Mouse (Mus musculus) kidney, embryonic 14.5 days (tissue): Measurements from ENCODE around the gene Arid2. TPM values are rescaled to one million over a fixed set of nuclear protein-coding genes. Genes with fewer than 3 reads are reported as not detected.

ENCODE experiments used
- ATAC-seq: fragments of 200-750 bp; cut with Nextera tagmentation; 2 replicates; pipeline ENCODE4 v1.8.0; 2017; ENCODE audit warnings: moderate number of reproducible peaks, mild to moderate bottlenecking, moderate TSS enrichment, moderate library complexity; ENCODE audit not compliant: low FRiP score, low TSS enrichment
- H3K27ac ChIP-seq: fragments of 300-500 bp; sonication (generic); 2 replicates; pipeline ENCODE4 v1.5.1; 2014; ENCODE audit warnings: low read depth, mild to moderate bottlenecking, low read length, moderate library complexity, mixed read lengths
- H3K27me3 ChIP-seq: fragments of 300-500 bp; sonication (generic); 2 replicates; pipeline ENCODE4 v1.6.1; 2014; ENCODE audit warnings: mild to moderate bottlenecking, low read length; ENCODE audit not compliant: control insufficient read depth, insufficient read depth
- H3K36me3 ChIP-seq: fragments of 300-500 bp; sonication (generic); 2 replicates; pipeline ENCODE4 v1.6.1; 2014; ENCODE audit warnings: low read length, mixed read lengths; ENCODE audit not compliant: control insufficient read depth, insufficient read depth
- H3K4me1 ChIP-seq: fragments of 300-500 bp; sonication (generic); 2 replicates; pipeline ENCODE4 v1.6.1; 2014; ENCODE audit warnings: low read length, mixed read lengths; ENCODE audit not compliant: control insufficient read depth, insufficient read depth
- H3K4me2 ChIP-seq: fragments of 300-500 bp; sonication (generic); replicated peaks from 2 replicates; pipeline ENCODE4 v1.6.1; 2014; ENCODE audit warnings: low read depth, mild to moderate bottlenecking, low read length
- H3K4me3 ChIP-seq: fragments of 300-500 bp; sonication (generic); 2 replicates; pipeline ENCODE4 v1.5.1; 2014; ENCODE audit warnings: mild to moderate bottlenecking, low read length
- H3K9ac ChIP-seq: fragments of 300-500 bp; sonication (generic); 2 replicates; pipeline ENCODE4 v1.6.1; 2014; ENCODE audit warnings: low read depth, mild to moderate bottlenecking, low read length, moderate library complexity
- H3K9me3 ChIP-seq: fragments of 300-500 bp; sonication (generic); 2 replicates; pipeline ENCODE4 v1.6.1; 2016; ENCODE audit warnings: low read length; ENCODE audit not compliant: control insufficient read depth
- WGBS: fragments of 180-500 bp; shearing (Covaris S2); extraction: QIAGEN DNeasy Blood & Tissue Kit; methylation state at CpG from one replicate; pipeline ENCODE4 v1.1.7; 2014; 5-methylcytosine and 5-hydroxymethylcytosine counted together
- polyA plus RNA-seq: library from polyadenylated mRNA; unstranded; fragments of >200 nt; fragmentation: Nextera tagmentation; extraction: Ambion mirVana; gene quantifications from 2 replicates; pipeline ENCODE4 v1.2.1, GENCODE M21; 2014

Arid2 gene
- polyA plus RNA-seq, 1 experiment from 2014 or later: 36.0 TPM

- Histone ChIP-seq H3K9ac (no peak overlapping the region), H3K4me2 (no peak overlapping the region), H3K4me1 (no peaks in the 10 kb centered on the region), H3K27ac (no peak overlapping the region), H3K9me3 (no peaks in the 10 kb centered on the region), H3K36me3 (peaks cover 67% of the 10 kb centered on the region), H3K4me3 (no peak overlapping the region), H3K27me3 (no peaks in the 10 kb centered on the region)
- 91% methylated on average over 2 of the region's 2 CpGs for WGBS
- ATAC-seq: no peak
Observed at GRCm38 (mm10) chr15:96376214-96376613, 88.9 kb downstream of the Arid2 start.

GRCm38 (mm10) chr15:96377263-96377662 is 89.9 kb downstream of the Arid2 start:
- Histone ChIP-seq H3K36me3 (peaks cover 59% of the 10 kb centered on the region), H3K27ac (no peak overlapping the region), H3K9ac (no peak overlapping the region), H3K4me1 (no peaks in the 10 kb centered on the region), H3K27me3 (no peaks in the 10 kb centered on the region), H3K4me3 (no peak overlapping the region), H3K4me2 (no peak overlapping the region), H3K9me3 (no peaks in the 10 kb centered on the region)
- WGBS: 90% methylated on average over 5 of the region's 5 CpGs
- no peak for ATAC-seq

GRCm38 (mm10) chr15:96377701-96378100 is 90.4 kb downstream of the Arid2 start:
- no peaks in the 10 kb centered on the region for H3K9me3 ChIP-seq
- no peak overlapping the region for H3K27ac ChIP-seq
- 92% methylated on average over 7 of the region's 7 CpGs for WGBS
- H3K27me3 ChIP-seq: no peaks in the 10 kb centered on the region
- no peak overlapping the region for H3K4me3 ChIP-seq
- H3K4me2 ChIP-seq: no peak overlapping the region
- peaks cover 58% of the 10 kb centered on the region for H3K36me3 ChIP-seq
- H3K9ac ChIP-seq: no peak overlapping the region
- ATAC-seq: no peak
- no peaks in the 10 kb centered on the region for H3K4me1 ChIP-seq

GRCm38 (mm10) chr15:96382223-96382622 is 94.9 kb downstream of the Arid2 start:
- Histone ChIP-seq H3K4me3 (no peak overlapping the region), H3K36me3 (peaks cover 51% of the 10 kb centered on the region), H3K4me1 (no peaks in the 10 kb centered on the region), H3K9me3 (no peaks in the 10 kb centered on the region), H3K9ac (no peak overlapping the region), H3K27ac (no peak overlapping the region), H3K27me3 (no peaks in the 10 kb centered on the region), H3K4me2 (no peak overlapping the region)
- ATAC-seq: no peak
- WGBS: 91% methylated on average over 11 of the region's 11 CpGs

GRCm38 (mm10) chr15:96388565-96388964 is 101.2 kb downstream of the Arid2 start:
- Histone ChIP-seq H3K36me3 (peaks cover 41% of the 10 kb centered on the region), H3K4me2 (no peak overlapping the region), H3K9me3 (no peaks in the 10 kb centered on the region), H3K9ac (no peak overlapping the region), H3K27ac (no peak overlapping the region), H3K4me3 (no peak overlapping the region), H3K27me3 (no peaks in the 10 kb centered on the region), H3K4me1 (no peaks in the 10 kb centered on the region)
- no peak; the same call in 1 of the 2 replicates for ATAC-seq
- 73% methylated on average over 1 of the region's 1 CpGs for WGBS

- no peak overlapping the region for H3K27ac ChIP-seq
- H3K4me1 ChIP-seq: no peaks in the 10 kb centered on the region
- no peak overlapping the region for H3K4me2 ChIP-seq
- no peaks in the 10 kb centered on the region for H3K9me3 ChIP-seq
- no peak for ATAC-seq
- H3K36me3 ChIP-seq: peaks cover 64% of the 10 kb centered on the region
- no peak overlapping the region for H3K9ac ChIP-seq
- H3K27me3 ChIP-seq: no peaks in the 10 kb centered on the region
- 92% methylated on average over 3 of the region's 3 CpGs for WGBS
- H3K4me3 ChIP-seq: no peak overlapping the region
Observed at GRCm38 (mm10) chr15:96392878-96393277, 105.6 kb downstream of the Arid2 start.

- Histone ChIP-seq H3K27me3 (no peaks in the 10 kb centered on the region), H3K4me3 (no peak overlapping the region), H3K36me3 (peaks cover 66% of the 10 kb centered on the region), H3K4me2 (no peak overlapping the region), H3K4me1 (no peaks in the 10 kb centered on the region), H3K9me3 (no peaks in the 10 kb centered on the region), H3K27ac (no peak overlapping the region), H3K9ac (no peak overlapping the region)
- ATAC-seq: no peak
- 96% methylated on average over 6 of the region's 6 CpGs for WGBS
Observed at GRCm38 (mm10) chr15:96395071-96395470, 107.8 kb downstream of the Arid2 start.

GRCm38 (mm10) chr15:96396641-96397344 is 109.5 kb downstream of the Arid2 start:
- no peak overlapping the region for H3K9ac ChIP-seq
- WGBS: 87% methylated on average over 8 of the region's 8 CpGs
- no peaks in the 10 kb centered on the region for H3K4me1 ChIP-seq
- H3K27ac ChIP-seq: no peak overlapping the region
- peaks cover 59% of the 10 kb centered on the region for H3K36me3 ChIP-seq
- no peak overlapping the region for H3K4me3 ChIP-seq
- H3K27me3 ChIP-seq: no peaks in the 10 kb centered on the region
- ATAC-seq: no peak
- no peak overlapping the region for H3K4me2 ChIP-seq
- H3K9me3 ChIP-seq: no peaks in the 10 kb centered on the region

- no peak for ATAC-seq
- no peaks in the 10 kb centered on the region for H3K27me3 ChIP-seq
- H3K4me3 ChIP-seq: no peak overlapping the region
- H3K4me2 ChIP-seq: no peak overlapping the region
- H3K9ac ChIP-seq: no peak overlapping the region
- H3K9me3 ChIP-seq: no peaks in the 10 kb centered on the region
- peaks cover 68% of the 10 kb centered on the region for H3K36me3 ChIP-seq
- no peaks in the 10 kb centered on the region for H3K4me1 ChIP-seq
- no peak overlapping the region for H3K27ac ChIP-seq
- 93% methylated on average over 10 of the region's 10 CpGs for WGBS
Observed at GRCm38 (mm10) chr15:96398333-96398732, 111.0 kb downstream of the Arid2 start.
